Mouse (Mus musculus) ES-CJ7 (cell line): Measurements from ENCODE around the gene Pcsk4.
"Not testable (repeated sequence)": the region's sequence is repeated elsewhere in the genome, so short reads cannot be mapped to it uniquely, and the experiment has no call there.

Experiments
- DNase-seq: peaks from one replicate; pipeline ENCODE4 v3.0.0; 2011; ENCODE audit warnings: low read depth, low spot score

Gene Pcsk4

DNA sequence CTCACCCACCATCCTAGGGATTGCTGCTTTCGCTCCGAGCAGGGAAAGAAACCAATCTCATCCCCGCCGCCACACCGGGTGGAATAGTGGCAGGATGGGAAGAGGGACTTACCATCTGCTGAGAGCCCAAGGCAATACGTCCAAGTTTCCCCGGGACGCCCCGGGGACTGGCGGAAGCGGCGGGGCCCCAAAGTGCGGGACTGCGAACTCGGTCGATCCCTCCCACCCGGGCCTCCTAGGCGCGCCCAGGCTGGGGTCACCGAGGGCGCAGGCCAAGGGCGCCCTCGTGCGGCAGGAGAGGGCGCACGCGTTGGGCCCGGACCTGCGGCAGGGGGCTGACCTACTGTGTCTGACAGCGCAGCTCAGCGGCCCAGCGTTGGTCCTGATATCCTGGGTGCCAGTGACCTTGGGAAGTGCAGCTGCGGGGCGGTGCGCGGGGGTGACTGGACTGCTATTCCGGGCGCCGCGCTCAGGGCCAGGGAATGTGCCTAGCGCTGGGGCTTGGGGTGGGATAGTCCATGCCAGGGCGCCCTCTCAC, 19.0 kb upstream of the Pcsk4 start, which contains the start of gene Adamtsl5:
Gene Adamtsl5, minus strand, starts transcription at position 169 of the 538 bp plus-strand sequence.
- DNase-seq: peak; percentile 76

- DNase-seq: no peak
Observed at GRCm38 (mm10) chr10:80347514-80347967, 18.2 kb upstream of the Pcsk4 start.

GRCm38 (mm10) chr10:80345929-80346328, 16.6 kb upstream of the Pcsk4 start:
- not testable (repeated sequence) for DNase-seq

GRCm38 (mm10) chr10:80345122-80345521, 15.8 kb upstream of the Pcsk4 start:
- no peak for DNase-seq

DNA sequence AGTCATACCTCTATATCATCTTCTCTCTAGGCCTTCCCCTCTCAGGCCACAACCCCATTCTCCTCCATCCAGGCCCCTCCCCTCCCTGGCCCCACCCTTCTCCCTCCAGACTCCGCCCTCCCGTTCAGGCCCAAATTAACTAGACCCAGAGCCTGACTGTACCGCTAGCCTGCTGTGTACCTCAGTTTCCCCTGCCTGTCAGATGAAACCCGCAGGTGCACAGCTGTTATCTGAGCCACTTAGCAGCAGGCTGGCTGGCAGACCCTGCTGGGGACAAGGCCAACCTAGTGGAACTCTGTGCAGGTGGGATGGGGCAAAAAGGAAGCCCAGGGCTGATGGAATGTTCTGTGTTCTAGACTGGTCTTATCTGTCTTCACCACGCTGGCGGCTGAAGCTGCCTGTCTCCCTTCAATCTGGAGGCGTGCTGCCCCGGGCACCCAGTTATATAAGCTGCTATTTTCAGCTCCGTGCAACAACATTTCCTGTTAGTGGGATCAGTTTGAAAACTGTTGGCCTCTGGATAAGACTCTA, 14.9 kb upstream of the Pcsk4 start:
- DNase-seq: no peak

- DNase-seq: no peak
Observed at GRCm38 (mm10) chr10:80343425-80343895, 14.2 kb upstream of the Pcsk4 start.

DNA sequence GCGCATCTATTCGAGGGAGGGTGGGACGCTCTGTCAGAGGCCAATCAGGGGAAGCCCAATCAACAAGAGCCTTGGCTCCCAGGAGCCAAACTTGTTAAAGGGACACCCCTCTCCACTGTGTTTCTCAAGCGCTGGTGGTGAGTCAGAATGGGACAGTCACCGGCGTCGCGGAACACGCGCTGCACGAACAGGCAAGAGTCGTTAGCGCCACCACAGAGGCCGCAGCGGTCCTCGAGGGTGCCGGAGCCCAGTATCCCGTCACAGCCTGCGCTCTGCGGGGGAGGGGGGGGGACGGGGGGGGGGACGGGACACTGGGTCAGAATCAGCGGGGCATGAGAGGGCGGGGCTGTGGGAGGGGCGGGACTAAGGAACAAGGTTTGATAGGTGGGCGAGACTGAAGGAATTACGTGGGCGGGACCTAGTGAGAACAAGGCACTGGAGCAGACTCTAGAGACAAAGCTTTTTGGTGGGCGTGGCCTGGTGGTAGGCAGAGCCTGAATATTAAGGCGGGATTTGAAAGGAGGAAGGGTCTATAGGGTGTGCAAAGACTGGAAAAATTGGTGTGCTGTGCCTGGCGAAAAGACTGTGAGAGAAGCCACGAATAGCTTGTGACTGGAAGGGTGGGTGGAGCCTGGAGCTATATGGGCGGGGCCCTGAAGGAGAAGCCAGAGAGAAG, 13.6 kb upstream of the Pcsk4 start:
- peak; percentile 94 for DNase-seq

GRCm38 (mm10) chr10:80342305-80342748, 13.0 kb upstream of the Pcsk4 start:
- DNase-seq: no peak

GRCm38 (mm10) chr10:80341491-80342304, 12.4 kb upstream of the Pcsk4 start:
- no peak for DNase-seq

DNA sequence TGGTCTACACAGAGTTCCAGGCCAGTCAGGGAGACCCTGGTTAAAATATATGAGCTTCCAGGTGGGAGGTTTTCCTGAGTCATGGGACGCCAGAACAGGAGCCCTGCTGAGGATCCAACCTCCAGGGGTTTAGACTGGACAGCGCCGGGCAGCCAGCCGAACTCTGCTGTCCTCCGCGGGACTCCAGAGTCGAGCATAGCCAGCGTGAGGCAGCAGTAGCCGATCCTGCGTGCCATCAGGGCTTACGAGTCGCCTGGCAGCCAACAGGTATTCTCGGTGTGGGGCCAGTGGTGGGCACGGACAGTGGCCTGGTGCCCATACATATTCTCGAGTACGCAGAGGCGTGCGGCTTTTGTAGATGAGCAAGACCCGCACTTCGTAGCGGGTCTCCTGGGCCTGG, 11.7 kb upstream of the Pcsk4 start:
- no peak for DNase-seq

DNA sequence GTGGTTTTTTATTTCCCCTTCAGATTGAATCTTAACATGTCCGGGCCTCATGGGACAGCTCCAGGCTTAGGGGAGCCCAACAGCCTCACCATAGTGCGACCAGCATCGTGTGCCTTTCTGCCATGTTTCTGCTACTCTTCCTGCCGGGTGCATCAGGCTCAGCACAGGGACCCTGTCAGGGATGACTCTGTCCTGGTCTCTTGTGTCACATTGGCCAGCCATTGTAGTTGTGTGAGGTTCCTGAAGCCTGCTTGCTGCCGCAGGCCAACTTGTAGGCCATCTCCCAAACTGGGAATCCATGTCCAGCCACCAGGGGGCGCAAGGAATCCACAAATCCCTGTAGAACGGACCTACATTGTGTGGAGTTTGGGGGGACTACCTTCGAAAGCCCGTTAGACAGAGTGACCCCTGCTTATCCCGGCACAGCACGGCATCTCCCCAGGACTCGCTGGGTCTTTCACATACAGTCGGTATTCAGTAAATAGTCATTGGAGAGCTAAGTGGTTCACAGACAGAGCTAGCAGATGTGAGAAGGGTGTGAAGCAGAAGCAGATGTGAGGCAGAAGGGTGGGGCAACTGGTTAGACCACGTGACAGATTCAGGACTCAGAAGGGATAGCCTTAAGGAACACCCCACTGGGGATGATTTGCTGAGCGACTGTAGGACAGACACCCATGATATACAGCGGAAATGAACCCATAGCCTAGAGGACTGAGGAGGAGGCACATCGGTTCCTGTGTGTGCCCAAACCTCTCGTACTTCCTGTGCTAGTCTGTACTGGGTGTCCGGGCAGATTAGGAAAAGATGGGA, 10.8 kb upstream of the Pcsk4 start:
- peak; percentile 87 for DNase-seq

DNA sequence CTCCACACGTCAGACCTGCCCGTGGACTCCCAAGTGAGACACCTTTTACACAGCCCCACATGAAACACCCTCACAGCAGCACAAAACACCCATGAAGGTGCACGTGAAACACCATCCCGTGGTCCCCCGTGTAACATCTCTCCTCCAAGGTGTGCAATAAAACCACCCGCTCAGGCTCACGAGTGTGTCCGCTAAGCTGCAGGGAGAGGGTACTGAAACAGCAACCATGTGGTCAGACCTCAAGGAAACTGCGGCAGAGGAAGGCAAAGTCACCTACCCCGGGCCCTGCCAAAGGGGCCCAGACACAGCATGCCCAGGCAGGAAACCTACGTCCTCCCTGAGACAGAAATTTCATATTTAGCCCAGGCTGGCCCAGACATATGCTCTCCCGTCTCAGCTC, 7.0 kb upstream of the Pcsk4 start:
- no peak for DNase-seq

DNA sequence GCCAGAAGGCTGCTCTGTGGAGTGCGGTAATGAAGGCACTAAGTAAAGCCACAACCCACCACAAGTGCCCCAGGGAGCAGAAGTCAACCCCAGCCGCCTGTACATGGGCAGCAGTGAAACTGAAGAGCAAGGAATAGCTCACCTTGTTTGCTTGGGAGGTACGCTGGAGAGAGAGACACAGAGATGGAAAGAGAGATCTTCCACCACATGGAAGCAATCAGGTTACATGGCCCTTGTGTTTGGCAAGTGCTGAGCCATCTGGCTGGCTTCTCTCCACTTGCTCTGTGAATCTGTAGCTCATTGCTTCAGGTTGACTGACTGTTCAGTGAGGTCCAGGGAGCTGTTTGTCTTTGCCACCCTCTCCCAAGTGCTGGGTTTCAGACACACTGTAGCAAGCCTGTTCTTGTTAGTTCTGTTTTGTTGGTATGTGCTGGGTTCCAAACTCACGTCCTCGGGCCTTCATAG, 3.3 kb upstream of the Pcsk4 start:
- DNase-seq: no peak

DNA sequence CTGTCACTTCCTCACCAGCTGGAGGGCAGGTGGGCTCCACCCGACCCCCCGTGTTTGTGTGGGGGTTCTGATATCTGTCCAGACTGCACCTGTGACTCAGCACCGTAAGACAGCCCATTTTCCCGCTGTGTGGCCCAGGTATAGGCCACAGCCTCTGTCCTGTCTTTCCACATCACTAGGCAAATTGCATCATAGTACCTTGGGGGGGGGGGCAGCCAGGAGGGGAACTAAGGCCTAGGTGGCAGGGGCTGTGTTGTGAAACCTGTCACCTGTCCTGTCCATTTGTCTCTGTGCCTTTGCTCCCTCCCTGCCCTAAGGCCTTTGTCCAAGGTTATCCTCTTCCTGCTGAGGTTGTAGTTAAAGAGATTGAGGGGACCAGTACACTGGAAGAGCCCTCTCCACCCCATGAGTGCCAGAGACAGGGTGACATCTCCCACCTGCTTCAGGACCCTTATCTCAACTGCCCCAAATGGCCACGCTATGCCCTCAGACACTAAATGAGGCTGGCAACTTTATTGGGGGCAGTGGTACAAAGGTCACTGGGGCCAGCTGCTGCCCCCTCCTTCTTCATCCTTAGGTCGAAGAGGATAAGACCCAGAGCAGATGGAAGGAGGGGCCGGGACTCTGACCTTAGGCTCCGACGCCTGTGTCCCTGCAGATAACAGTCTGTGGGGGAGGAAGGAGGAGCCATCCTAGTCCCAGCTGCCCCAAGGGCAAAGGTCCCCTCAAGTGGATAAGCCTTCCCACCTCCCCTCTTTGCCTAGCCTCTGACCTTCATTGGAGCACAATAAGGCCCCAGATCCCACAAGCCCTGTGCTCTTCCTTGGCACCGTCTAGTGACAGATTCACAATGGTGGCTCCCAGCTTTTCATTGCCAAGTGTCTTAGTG, 2.6 kb upstream of the Pcsk4 start:
- no peak for DNase-seq

DNA sequence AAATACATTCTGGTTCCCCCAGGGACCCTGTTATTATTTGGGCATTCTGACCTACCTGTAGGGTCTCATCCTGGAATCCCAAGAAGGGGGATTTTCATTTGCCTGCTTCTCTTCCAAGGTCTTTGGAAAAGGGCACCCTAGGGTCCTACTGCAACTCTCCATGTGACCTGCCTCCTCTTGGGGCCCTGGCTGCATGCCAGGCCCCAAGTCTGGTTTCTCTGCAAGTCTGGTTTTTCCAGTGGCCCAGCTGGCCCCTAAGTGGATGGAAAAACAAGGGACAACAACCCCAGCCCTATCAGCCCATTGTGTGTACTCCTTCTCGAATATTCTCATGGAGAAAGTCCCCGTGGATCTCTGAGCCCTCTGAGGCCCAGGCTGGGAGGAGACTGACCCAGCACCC, 1.6 kb upstream of the Pcsk4 start:
- DNase-seq: no peak

DNA sequence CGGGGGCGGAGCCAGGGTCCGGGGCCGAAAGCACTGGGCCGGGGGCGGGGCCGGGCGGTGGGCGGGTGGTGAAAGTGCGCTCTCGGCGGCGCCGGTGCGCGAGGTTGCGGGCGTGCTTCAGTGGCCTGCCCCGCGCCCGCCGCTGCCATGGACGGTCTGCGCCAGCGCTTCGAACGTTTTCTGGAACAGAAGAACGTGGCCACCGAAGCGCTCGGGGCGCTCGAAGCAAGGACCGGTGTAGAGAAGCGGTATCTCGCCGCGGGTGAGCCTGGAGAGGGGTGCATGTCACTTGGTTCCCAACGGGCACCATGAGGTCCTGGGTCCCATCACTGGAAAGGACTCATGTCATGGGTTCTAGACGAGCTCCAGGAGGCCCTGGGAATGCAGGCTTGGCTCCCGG, 786 bp upstream of the Pcsk4 start:
- no peak for DNase-seq

- no peak for DNase-seq
Observed at GRCm38 (mm10) chr10:80325045-80325444, 4.3 kb downstream of the Pcsk4 start.

- no peak for DNase-seq
Observed at GRCm38 (mm10) chr10:80324120-80325037, 4.9 kb downstream of the Pcsk4 start.
